Mouse (Mus musculus): Measurements from ENCODE around the gene Rln3.

- TF ChIP-seq GATA1 (IDR thresholded peaks at IDR 0.05; ENCODE audit: borderline replicate concordance, low read length) (no peak), FLI1 (IDR thresholded peaks at IDR 0.05; ENCODE audit: low read length) (no peak)
These were observed 31.6 kb upstream of the Rln3 start for GRCm38 (mm10) chr8:84076412-84076811.

Measured in megakaryocyte, embryonic 14.5 days (primary cell).